Mouse (Mus musculus) myocyte (in vitro differentiated cells): ENCODE measurements around the gene Siglec1.

Experiments
- CEBPB ChIP-seq: IDR thresholded peaks from 2 replicates; pipeline ENCODE4 v1.6.1; 2011; ENCODE audit warnings: mild to moderate bottlenecking, moderate library complexity; ENCODE audit not compliant: poor library complexity, insufficient read depth, severe bottlenecking
- E2F4 ChIP-seq: IDR thresholded peaks from one replicate; pipeline ENCODE4 v1.6.1; 2011; ENCODE audit warnings: mild to moderate bottlenecking, control low read depth, moderate library complexity; ENCODE audit not compliant: insufficient read depth
- MAX ChIP-seq: IDR thresholded peaks from one replicate; pipeline ENCODE4 v1.6.1; 2011; ENCODE audit warnings: low read depth, mild to moderate bottlenecking, control low read depth
- MYOD1 ChIP-seq, 3 experiments: IDR thresholded peaks; one replicate each; pipeline ENCODE4 v1.6.1; 2011; ENCODE audit warnings: control low read depth in 2 of 3, low read depth in 2 of 3, mild to moderate bottlenecking in 2 of 3, moderate library complexity in 1 of 3; ENCODE audit not compliant: insufficient read length in 2 of 3, control insufficient read depth in 1 of 3
- MYOG ChIP-seq, 3 experiments: IDR thresholded peaks; one replicate each; pipeline ENCODE4 v1.6.1; 2011; ENCODE audit warnings: control low read depth in 2 of 3, low read depth in 2 of 3, mild to moderate bottlenecking in 2 of 3; ENCODE audit not compliant: insufficient read length in 2 of 3, control insufficient read depth in 1 of 3, insufficient read depth in 1 of 3
- POLR2A ChIP-seq: IDR thresholded peaks from one replicate; pipeline ENCODE4 v1.6.1; 2011; ENCODE audit warnings: low read depth, mild to moderate bottlenecking, control low read depth, moderate library complexity; ENCODE audit not compliant: insufficient read length
- POLR2AphosphoS2 ChIP-seq: IDR thresholded peaks from one replicate; pipeline ENCODE4 v1.6.1; 2011; ENCODE audit warnings: low read depth, control low read depth; ENCODE audit not compliant: insufficient read length
- REST ChIP-seq: IDR thresholded peaks from one replicate; pipeline ENCODE4 v1.6.1; 2011; ENCODE audit warnings: mild to moderate bottlenecking, control low read depth, moderate library complexity; ENCODE audit not compliant: insufficient read depth, insufficient read length
- SRF ChIP-seq: IDR thresholded peaks from one replicate; pipeline ENCODE4 v1.6.1; 2011; ENCODE audit warnings: low read depth; ENCODE audit not compliant: control insufficient read depth, insufficient read length
- TCF12 ChIP-seq: IDR thresholded peaks from one replicate; pipeline ENCODE4 v1.6.1; 2011; ENCODE audit warnings: mild to moderate bottlenecking, control low read depth; ENCODE audit not compliant: poor library complexity, insufficient read depth, severe bottlenecking
- TCF3 ChIP-seq: IDR thresholded peaks from one replicate; pipeline ENCODE4 v1.6.1; 2011; ENCODE audit warnings: low read depth, control low read depth; ENCODE audit not compliant: insufficient read length
- USF1 ChIP-seq: IDR thresholded peaks from one replicate; pipeline ENCODE4 v1.6.1; 2011; ENCODE audit warnings: low read depth, mild to moderate bottlenecking, control low read depth, moderate library complexity

DNA sequence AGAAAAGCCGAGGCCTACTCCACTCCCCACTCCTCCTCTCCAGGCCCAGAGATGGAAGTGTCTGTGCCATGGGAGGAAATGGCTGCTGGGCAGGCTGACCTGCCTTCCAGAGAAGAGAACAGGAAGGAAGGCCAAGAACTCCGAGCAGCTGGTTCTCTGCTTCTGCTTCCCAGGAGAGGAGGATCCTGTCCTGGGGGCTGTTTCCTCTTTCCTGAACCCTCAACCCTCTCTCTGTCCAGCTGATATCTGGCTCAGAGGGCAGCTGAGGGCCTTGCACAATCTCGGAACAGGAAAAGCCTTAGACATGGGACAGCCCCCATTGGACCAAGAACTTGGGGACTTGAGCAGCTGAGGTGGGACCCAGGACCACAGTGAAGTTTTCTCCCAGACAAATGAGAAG, 4.3 kb upstream of the Siglec1 start:
- TF ChIP-seq POLR2AphosphoS2 (no peak), MYOG (IDR thresholded peaks at IDR 0.05; ENCODE audit: control insufficient read depth in 1 of 3, insufficient read depth in 1 of 3, insufficient read length in 2 of 3, low read depth in 2 of 3) (no peak), TCF3 (no peak), E2F4 (no peak), USF1 (no peak), POLR2A (no peak), REST (no peak), TCF12 (no peak), SRF (no peak), MAX (no peak), CEBPB (no peak), MYOD1 (IDR thresholded peaks at IDR 0.05; ENCODE audit: control insufficient read depth in 1 of 3, insufficient read length in 2 of 3, low read depth in 2 of 3) (no peak)
